Mouse (Mus musculus) liver, embryonic 14.5 days (tissue): ENCODE measurements around the gene Gprc5c.
A peak's percentile ranks its signal among the peaks of the same experiment; 100 is the strongest.

Source experiments
- CTCF ChIP-seq: IDR thresholded peaks from 2 replicates; pipeline ENCODE4 v1.5.1; 2016; ENCODE audit warnings: antibody characterized with exemption, low read depth, control low read depth
- EP300 ChIP-seq: IDR thresholded peaks from 2 replicates; pipeline ENCODE4 v1.6.1; 2016; ENCODE audit warnings: antibody characterized with exemption, low read depth

DNA sequence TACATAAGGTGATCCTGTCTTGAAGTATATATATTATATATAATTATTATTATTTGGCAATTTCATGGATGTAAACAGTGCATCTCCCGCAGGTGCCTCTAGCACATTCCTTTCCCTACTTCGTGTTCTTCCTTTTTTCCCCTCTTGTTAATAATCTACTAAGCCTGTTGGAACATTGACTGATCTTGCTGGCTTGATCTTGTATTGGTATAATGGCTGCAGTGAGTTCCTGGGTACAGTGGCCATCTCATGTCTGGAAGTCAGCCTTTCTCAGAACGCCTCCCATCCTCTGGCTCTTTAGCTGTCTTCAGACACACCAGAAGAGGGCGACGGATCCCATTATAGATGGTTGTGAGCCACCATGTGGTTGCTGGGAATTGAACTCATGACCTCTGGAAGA is 5.2 kb downstream of the Gprc5c start:
- 0 out of 2 replicates have a peak, but pooled peaks have one; percentile 3 for TF ChIP-seq CTCF
- no peak for TF ChIP-seq EP300
